Mouse (Mus musculus): ENCODE results near the gene Serpina16. TPM values are rescaled to one million over a fixed set of nuclear protein-coding genes. Genes with fewer than 3 reads are reported as not detected.
"Not testable (repeated sequence)": the region's sequence is repeated elsewhere in the genome, so short reads cannot be mapped to it uniquely, and the experiment has no call there.

The Serpina16 gene
- total and polyA plus RNA-seq, 2 experiments from 2014 or later, result not detected

DNA sequence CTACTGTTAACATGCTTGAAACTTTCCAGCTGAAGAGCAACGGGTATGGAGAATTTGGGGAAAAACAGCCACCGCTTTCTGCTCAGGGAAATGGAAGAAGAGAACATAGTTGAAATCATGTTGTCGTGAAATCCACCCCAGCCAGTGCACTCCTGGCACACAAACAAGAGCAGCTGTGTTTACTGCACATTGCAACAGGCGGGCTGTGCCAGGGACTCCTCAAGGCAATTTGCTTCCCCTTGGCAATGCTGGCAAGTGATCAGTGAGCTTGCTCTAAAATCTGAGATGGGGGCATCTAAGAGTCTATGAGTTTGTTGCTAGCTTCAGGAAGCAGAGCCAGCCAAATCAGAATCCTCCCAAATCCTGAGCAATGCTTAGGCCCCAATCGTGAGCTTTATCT lies 5.6 kb downstream of the Serpina16 start:
- H3K27ac ChIP-seq (ENCODE audit: low read depth, low read length), result no peak overlapping the region
- no peak overlapping the region for H3K9ac ChIP-seq (replicated peaks; ENCODE audit: low read length, poor library complexity, severe bottlenecking)
- ATAC-seq (ENCODE audit: low FRiP score) (no peak), DNase-seq (ENCODE audit: low spot score) (peak; percentile 83)
- WGBS, result 79% methylated on average over 5 of the region's 5 CpGs
- H3K4me3 ChIP-seq (ENCODE audit: low read depth, low read length), result no peak overlapping the region
- no peak overlapping the region for H3K4me2 ChIP-seq (ENCODE audit: low read depth, low read length, poor library complexity, severe bottlenecking)
- no peaks in the 10 kb centered on the region for H3K4me1 ChIP-seq (ENCODE audit: insufficient read depth, low read length)
- no peak for TF ChIP-seq CTCF (IDR thresholded peaks at IDR 0.05)
- no peaks in the 10 kb centered on the region for H3K9me3 ChIP-seq (ENCODE audit: low read length)
- no peaks in the 10 kb centered on the region for H3K36me3 ChIP-seq (ENCODE audit: insufficient read depth, low read length)
- H3K27me3 ChIP-seq (ENCODE audit: insufficient read depth, low read length), result no peaks in the 10 kb centered on the region

DNA sequence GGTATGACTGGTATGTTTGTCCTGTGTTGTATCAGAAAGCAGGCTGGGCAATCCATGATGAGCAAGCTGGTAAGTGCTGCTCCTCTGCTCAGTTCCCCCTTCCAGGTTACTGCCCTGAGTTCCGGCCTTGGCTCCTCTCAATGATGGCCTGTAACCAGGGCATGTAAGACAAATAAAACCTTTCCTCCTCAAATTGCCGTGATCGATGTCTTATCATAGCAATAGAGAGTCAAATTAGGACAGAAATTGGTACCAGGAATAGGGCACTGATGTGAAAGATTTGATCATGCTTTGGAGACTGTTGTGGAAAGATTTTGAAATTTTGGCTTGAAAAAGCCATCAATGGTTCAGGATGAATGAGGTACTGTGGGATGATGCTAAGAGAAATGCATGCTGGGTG lies 10.7 kb downstream of the Serpina16 start:
- WGBS, result 92% methylated on average over 3 of the region's 3 CpGs
- ATAC-seq (ENCODE audit: low FRiP score), result no peak

DNA sequence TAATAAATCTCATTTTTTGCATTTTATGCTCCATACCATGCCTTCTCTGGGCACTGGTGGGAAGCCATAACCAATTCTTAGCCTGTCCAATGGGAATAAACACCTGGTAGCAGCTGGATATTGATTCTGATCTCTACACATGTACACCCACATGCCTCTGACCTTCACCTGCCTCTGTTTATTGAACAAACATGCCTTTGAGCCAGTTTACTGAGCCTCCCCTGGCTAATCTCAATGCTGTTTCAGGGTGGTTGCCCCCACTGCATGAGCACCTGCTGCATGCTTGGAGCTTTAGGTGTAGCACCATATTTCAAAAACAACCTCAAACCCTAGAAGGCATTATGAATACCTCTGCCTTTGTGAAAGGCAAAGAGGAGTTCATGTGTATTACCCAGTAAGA lies 13.9 kb downstream of the Serpina16 start:
- H3K4me2 ChIP-seq (ENCODE audit: low read depth, low read length, poor library complexity, severe bottlenecking); H3K9me3 ChIP-seq (ENCODE audit: low read length); DNase-seq (ENCODE audit: low spot score); H3K27me3 ChIP-seq (ENCODE audit: insufficient read depth, low read length); H3K4me3 ChIP-seq (ENCODE audit: low read depth, low read length); H3K9ac ChIP-seq (replicated peaks; ENCODE audit: low read length, poor library complexity, severe bottlenecking); ATAC-seq (ENCODE audit: low FRiP score); H3K4me1 ChIP-seq (ENCODE audit: insufficient read depth, low read length); H3K36me3 ChIP-seq (ENCODE audit: insufficient read depth, low read length); H3K27ac ChIP-seq (ENCODE audit: low read depth, low read length): not testable (repeated sequence)

More for the DNA sequence above, 10.7 kb downstream of the Serpina16 start:
- no peak for DNase-seq (ENCODE audit: low spot score)
- Histone ChIP-seq H3K4me3 (ENCODE audit: low read depth, low read length) (no peak overlapping the region), H3K9ac (replicated peaks; ENCODE audit: low read length, poor library complexity, severe bottlenecking) (no peak overlapping the region), H3K27me3 (ENCODE audit: insufficient read depth, low read length) (no peaks in the 10 kb centered on the region), H3K4me1 (ENCODE audit: insufficient read depth, low read length) (no peaks in the 10 kb centered on the region), H3K36me3 (ENCODE audit: insufficient read depth, low read length) (no peaks in the 10 kb centered on the region), H3K9me3 (ENCODE audit: low read length) (no peaks in the 10 kb centered on the region), H3K4me2 (ENCODE audit: low read depth, low read length, poor library complexity, severe bottlenecking) (no peak overlapping the region), H3K27ac (ENCODE audit: low read depth, low read length) (no peak overlapping the region)
- TF ChIP-seq CTCF (IDR thresholded peaks at IDR 0.05), result no peak

DNA sequence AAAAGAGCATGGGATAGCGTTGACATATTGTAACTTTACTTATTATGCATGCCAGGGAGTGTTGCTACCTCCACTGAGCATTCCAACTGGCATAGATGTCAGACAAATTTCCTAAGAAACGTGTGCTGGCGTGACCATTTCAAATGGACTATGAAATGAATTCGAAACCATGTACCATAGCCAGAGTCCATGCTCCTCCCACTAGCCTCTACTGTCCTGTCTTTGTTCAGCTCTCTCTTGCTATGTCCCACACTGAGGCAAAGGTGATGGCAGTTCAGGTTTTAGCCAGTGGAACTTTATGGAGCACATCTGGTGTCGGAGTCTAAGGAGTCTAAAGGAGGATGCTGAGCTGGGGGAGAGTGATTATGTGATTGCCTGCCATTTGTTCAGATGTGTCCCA lies 15.9 kb downstream of the Serpina16 start:
- no peak overlapping the region for H3K4me2 ChIP-seq (ENCODE audit: low read depth, low read length, poor library complexity, severe bottlenecking)
- H3K27ac ChIP-seq (ENCODE audit: low read depth, low read length), result no peak overlapping the region
- H3K27me3 ChIP-seq (ENCODE audit: insufficient read depth, low read length), result no peaks in the 10 kb centered on the region
- ATAC-seq (ENCODE audit: low FRiP score), result no peak
- H3K4me1 ChIP-seq (ENCODE audit: insufficient read depth, low read length), result no peaks in the 10 kb centered on the region
- no peak for TF ChIP-seq CTCF (IDR thresholded peaks at IDR 0.05)
- no peaks in the 10 kb centered on the region for H3K36me3 ChIP-seq (ENCODE audit: insufficient read depth, low read length)
- H3K9me3 ChIP-seq (ENCODE audit: low read length), result no peaks in the 10 kb centered on the region
- no peak overlapping the region for H3K4me3 ChIP-seq (ENCODE audit: low read depth, low read length)
- no peak for DNase-seq (ENCODE audit: low spot score)
- H3K9ac ChIP-seq (replicated peaks; ENCODE audit: low read length, poor library complexity, severe bottlenecking), result no peak overlapping the region
- 89% methylated on average over 5 of the region's 5 CpGs for WGBS

DNA sequence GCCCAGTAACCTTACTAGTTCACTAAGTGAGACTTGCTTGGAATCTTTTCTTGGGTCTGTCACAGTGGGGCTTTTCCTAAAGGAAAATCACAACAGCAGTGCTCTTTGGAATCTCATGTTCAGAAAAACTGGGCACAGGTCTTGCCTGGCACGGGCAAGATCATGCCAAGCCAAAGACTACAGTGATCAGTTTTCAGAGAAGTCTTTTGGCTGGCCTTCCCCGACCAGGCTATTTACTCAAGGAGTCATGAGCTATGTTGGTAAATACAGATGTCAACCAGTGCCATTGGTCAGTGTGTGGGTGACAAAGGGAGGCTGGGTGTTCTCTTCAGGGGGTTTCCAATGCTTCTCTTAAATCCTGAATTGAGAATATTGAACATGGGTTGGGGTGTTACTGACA lies 16.8 kb downstream of the Serpina16 start:
- Histone ChIP-seq H3K4me2 (ENCODE audit: low read depth, low read length, poor library complexity, severe bottlenecking) (no peak overlapping the region), H3K4me1 (ENCODE audit: insufficient read depth, low read length) (no peaks in the 10 kb centered on the region), H3K27ac (ENCODE audit: low read depth, low read length) (no peak overlapping the region), H3K36me3 (ENCODE audit: insufficient read depth, low read length) (no peaks in the 10 kb centered on the region), H3K4me3 (ENCODE audit: low read depth, low read length) (no peak overlapping the region), H3K9me3 (ENCODE audit: low read length) (no peaks in the 10 kb centered on the region), H3K9ac (replicated peaks; ENCODE audit: low read length, poor library complexity, severe bottlenecking) (no peak overlapping the region), H3K27me3 (ENCODE audit: insufficient read depth, low read length) (no peaks in the 10 kb centered on the region)
- WGBS, result 76% methylated on average over 2 of the region's 2 CpGs
- ATAC-seq (ENCODE audit: low FRiP score) (no peak), DNase-seq (ENCODE audit: low spot score) (no peak)
- no peak for TF ChIP-seq CTCF (IDR thresholded peaks at IDR 0.05)

DNA sequence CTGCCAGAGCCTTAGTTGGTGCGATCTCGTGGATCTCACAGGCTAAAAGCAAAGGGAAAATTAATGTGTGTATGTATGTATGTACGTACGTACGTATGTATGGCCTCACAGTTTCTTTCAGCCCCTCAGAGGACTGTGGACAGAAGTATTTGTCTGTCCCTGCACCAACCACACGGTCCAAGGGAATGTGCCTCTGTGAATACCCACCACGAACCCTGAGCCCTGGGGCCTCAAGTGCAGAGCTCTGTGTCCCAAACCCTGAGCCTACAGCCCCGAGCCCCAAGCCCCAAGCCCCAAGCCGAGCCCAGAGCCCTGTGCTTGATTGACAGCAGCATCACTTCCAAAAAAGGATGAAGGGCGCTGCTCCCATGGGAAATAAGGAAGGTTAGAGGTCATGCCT lies 17.9 kb downstream of the Serpina16 start:
- TF ChIP-seq CTCF (IDR thresholded peaks at IDR 0.05), result no peak
- Histone ChIP-seq H3K36me3 (ENCODE audit: insufficient read depth, low read length) (no peaks in the 10 kb centered on the region), H3K4me3 (ENCODE audit: low read depth, low read length) (no peak overlapping the region), H3K9ac (replicated peaks; ENCODE audit: low read length, poor library complexity, severe bottlenecking) (no peak overlapping the region), H3K4me2 (ENCODE audit: low read depth, low read length, poor library complexity, severe bottlenecking) (no peak overlapping the region), H3K27me3 (ENCODE audit: insufficient read depth, low read length) (no peaks in the 10 kb centered on the region), H3K9me3 (ENCODE audit: low read length) (no peaks in the 10 kb centered on the region), H3K4me1 (ENCODE audit: insufficient read depth, low read length) (no peaks in the 10 kb centered on the region), H3K27ac (ENCODE audit: low read depth, low read length) (no peak overlapping the region)
- WGBS, result 77% methylated on average over 10 of the region's 10 CpGs
- DNase-seq (ENCODE audit: low spot score) (no peak), ATAC-seq (ENCODE audit: low FRiP score) (no peak)

All from midbrain, postnatal 0 days (tissue).